Mouse (Mus musculus) macrophage (primary cell): ENCODE measurements around the gene Slc47a1. TPM values are rescaled to one million over a fixed set of nuclear protein-coding genes. Genes with fewer than 3 reads are reported as not detected.
"Not testable (repeated sequence)": the region's sequence is repeated elsewhere in the genome, so short reads cannot be mapped to it uniquely, and the experiment has no call there.

Experiments
- H3K27ac ChIP-seq: fragments of 350-480 bp; formaldehyde crosslinking; 2 replicates; pipeline ENCODE4 v1.9.0; 2021
- H3K36me3 ChIP-seq: fragments of 350-480 bp; formaldehyde crosslinking; 2 replicates; pipeline ENCODE4 v1.9.0; 2021; ENCODE audit errors: inconsistent target
- H3K4me3 ChIP-seq: fragments of 350-480 bp; formaldehyde crosslinking; 2 replicates; pipeline ENCODE4 v1.9.0; 2021; ENCODE audit errors: inconsistent target
- H3K79me2 ChIP-seq: fragments of 350-480 bp; formaldehyde crosslinking; 2 replicates; pipeline ENCODE4 v1.9.0; 2021; ENCODE audit errors: inconsistent target
- WGBS: methylation state at CpG from one replicate; pipeline ENCODE4 v1.1.7; 2026; ENCODE audit warnings: inconsistent platforms; ENCODE audit not compliant: missing documents; 5-methylcytosine and 5-hydroxymethylcytosine counted together
- polyA plus RNA-seq: library from polyadenylated mRNA; stranded (reverse); fragments of 250-400 nt; gene quantifications from 3 replicates; pipeline ENCODE4 v1.2.4, GENCODE M21; 2018; ENCODE audit warnings: inconsistent platforms

Slc47a1 gene
- polyA plus RNA-seq, 1 experiment from 2014 or later, result not detected

GRCm38 (mm10) chr11:61400681-61401346 lies 22.7 kb upstream of the Slc47a1 start:
- Histone ChIP-seq H3K4me3 (no peak overlapping the region), H3K27ac (no peak overlapping the region), H3K36me3 (no peaks in the 10 kb centered on the region), H3K79me2 (no peaks in the 10 kb centered on the region)
- WGBS, result 91% methylated on average over 8 of the region's 8 CpGs

DNA sequence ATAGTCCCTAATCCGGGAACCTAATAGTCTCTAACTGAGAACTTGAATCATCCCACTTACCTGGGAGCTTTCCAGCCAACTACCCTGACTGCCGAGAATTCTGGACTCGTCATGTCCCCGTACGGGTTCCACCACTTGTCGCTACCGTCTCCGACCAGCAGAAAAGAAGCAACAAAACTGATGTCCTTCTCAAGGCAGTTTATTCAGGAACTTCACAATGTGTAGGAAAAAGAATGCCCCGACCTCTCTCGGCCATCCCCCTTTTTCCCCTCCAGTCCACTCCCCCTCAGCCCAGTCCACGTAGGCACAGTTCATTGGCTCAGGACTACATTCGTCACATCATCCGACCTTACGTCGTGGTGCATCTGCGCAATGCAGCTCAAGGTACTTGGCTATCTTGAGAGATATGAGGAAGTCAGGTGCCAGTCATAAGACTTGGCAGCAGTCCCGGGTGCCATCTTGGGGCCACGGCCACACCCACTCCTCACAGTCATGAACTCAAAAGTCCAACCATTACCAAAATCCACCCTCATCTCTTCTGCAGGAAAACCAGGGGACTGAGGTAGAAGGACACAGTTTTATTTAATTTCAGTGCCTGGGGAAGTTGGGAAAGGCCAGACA lies 19.4 kb upstream of the Slc47a1 start:
- H3K4me3 ChIP-seq, H3K79me2 ChIP-seq, H3K36me3 ChIP-seq, H3K27ac ChIP-seq: not testable (repeated sequence)
- WGBS, result 95% methylated on average over 16 of the region's 18 CpGs

GRCm38 (mm10) chr11:61388936-61389335 lies 10.8 kb upstream of the Slc47a1 start:
- Histone ChIP-seq H3K79me2 (no peaks in the 10 kb centered on the region), H3K4me3 (no peak overlapping the region), H3K27ac (no peak overlapping the region), H3K36me3 (no peaks in the 10 kb centered on the region)
- 72% methylated on average over 4 of the region's 4 CpGs for WGBS

DNA sequence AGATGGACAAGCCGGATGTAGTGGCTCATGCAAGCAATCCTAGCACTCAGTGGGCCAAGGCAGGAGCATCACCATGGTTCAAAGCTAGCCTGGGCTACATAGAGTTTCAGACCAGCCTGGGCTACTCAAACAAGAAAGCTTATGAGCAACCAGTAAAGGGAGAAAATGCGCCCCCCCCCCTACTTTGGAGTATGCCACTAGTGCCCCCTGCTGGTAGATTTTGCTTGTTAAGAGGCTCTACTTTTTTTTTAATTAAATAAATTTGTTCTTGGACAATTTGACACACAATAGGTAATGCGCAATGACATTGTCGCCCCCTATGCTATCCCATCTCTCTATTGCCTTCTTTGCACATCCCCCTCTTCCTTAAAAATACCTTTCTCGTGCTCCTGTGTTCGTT lies 9.9 kb upstream of the Slc47a1 start:
- H3K36me3 ChIP-seq, result no peaks in the 10 kb centered on the region
- H3K27ac ChIP-seq, result no peak overlapping the region
- H3K79me2 ChIP-seq, result no peaks in the 10 kb centered on the region
- H3K4me3 ChIP-seq, result no peak overlapping the region
- WGBS, result 59% methylated on average over 6 of the region's 6 CpGs

DNA sequence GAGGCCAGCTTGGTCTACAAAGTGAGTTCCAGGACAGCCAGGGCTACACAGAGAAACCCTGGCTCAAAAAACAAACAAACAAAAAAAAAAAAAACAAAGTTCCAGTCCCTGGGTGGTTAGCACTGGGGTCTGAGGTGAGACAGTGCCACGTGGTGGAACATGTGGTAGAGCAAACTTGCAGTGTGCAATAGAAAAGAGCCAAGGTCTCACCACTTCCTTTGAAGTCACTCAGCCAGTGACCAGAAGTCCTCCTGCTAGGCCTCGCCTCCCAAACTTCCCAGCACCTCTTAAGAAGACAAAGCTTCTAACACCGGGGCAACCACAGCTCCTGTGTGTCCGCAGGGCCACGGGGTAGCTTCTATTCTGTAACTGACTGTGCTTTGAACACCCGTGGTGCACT lies 9.1 kb upstream of the Slc47a1 start:
- WGBS, result 68% methylated on average over 6 of the region's 6 CpGs
- Histone ChIP-seq H3K79me2 (no peaks in the 10 kb centered on the region), H3K36me3 (no peaks in the 10 kb centered on the region), H3K4me3 (no peak overlapping the region), H3K27ac (no peak overlapping the region)

DNA sequence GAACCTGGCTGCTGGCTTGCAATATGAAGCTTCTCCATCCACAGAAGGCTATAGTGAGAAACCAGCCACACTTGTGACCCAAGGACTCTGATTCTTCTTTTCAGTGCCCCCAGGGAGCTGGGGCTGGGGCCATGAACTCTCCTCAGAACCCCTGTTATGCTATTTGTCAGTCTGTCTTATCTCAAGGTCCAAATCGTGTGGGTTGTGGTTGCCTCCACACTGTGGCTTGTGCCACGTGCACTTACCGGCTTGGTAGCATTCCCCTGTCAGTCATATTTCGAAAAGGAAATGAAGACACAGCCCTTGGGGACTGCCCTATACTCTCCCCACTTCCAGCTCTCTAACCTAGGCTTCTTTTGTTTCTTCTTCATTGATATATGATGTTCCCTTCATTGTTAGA lies 7.6 kb upstream of the Slc47a1 start:
- 9% methylated on average over 4 of the region's 4 CpGs for WGBS

GRCm38 (mm10) chr11:61381272-61381671 lies 3.1 kb upstream of the Slc47a1 start:
- Histone ChIP-seq H3K4me3 (no peak overlapping the region), H3K79me2 (no peaks in the 10 kb centered on the region), H3K36me3 (no peaks in the 10 kb centered on the region), H3K27ac (no peak overlapping the region)
- 58% methylated on average over 1 of the region's 1 CpGs for WGBS

More for the DNA sequence above, 7.6 kb upstream of the Slc47a1 start:
- Histone ChIP-seq H3K4me3 (no peak overlapping the region), H3K79me2 (no peaks in the 10 kb centered on the region), H3K27ac (no peak overlapping the region), H3K36me3 (no peaks in the 10 kb centered on the region)

GRCm38 (mm10) chr11:61378651-61379050 lies 506 bp upstream of the Slc47a1 start:
- no peak overlapping the region for H3K4me3 ChIP-seq
- 76% methylated on average over 4 of the region's 4 CpGs for WGBS
- no peaks in the 10 kb centered on the region for H3K36me3 ChIP-seq
- H3K27ac ChIP-seq, result no peak overlapping the region
- no peaks in the 10 kb centered on the region for H3K79me2 ChIP-seq

DNA sequence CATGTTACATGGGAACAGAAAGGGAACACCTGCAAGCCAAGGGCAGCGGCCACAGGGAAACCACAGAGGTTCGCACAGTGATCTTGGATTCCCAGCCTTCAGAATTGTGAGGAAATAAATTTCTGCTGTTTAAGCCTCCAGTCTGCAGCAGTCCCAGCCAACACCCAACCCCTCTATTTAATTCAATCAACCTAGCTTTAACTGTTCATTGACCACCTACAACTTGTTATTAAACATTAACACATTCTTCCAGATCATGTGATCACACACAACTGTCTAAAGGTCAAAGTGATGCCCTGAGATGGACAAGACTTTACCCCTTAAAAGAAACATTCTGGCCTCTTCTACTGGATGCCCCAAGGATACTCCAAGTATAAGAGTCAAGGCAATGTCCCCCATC lies 9.5 kb downstream of the Slc47a1 start:
- no peaks in the 10 kb centered on the region for H3K36me3 ChIP-seq
- no peak overlapping the region for H3K27ac ChIP-seq
- H3K79me2 ChIP-seq, result no peaks in the 10 kb centered on the region
- 96% methylated on average over 2 of the region's 2 CpGs for WGBS
- H3K4me3 ChIP-seq, result no peak overlapping the region

DNA sequence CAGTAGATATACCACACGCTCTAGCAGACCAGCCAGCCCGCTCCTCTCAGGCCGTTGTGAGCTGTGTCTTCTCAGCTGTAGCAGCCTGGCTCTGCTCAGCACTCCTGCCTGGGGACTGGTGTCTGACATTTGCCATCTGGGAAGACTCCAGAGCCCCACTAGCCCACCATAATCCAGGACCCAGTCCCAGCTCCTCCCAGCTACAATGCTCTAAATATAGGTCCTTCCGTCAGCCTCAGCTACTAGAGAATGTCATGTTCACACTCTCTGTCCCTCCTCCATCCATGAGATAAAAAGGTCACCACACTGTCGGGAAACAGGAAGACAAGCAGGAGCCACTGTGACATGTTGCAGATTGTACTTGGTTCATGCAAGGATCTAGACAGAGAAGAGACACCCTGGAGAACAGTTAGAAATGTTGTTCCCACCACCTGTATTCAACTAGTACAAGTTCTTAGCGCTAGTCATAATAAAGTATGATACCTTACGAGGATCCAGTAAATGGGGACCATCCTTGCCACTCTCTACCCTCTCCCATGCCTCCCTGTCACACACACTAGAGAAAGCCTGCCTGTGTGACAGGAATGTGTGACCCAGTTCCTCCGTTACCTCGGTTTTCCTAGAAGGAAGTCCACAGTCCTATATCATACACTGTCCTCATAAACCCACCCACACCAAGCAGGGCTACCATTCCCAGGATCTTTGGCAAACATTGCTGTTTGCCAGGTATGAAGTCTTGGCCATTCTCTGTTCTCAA lies 11.4 kb downstream of the Slc47a1 start:
- H3K79me2 ChIP-seq, result no peaks in the 10 kb centered on the region
- H3K4me3 ChIP-seq, result no peak overlapping the region
- H3K36me3 ChIP-seq, result no peaks in the 10 kb centered on the region
- no peak overlapping the region for H3K27ac ChIP-seq
- WGBS, result 79% methylated on average over 9 of the region's 9 CpGs

DNA sequence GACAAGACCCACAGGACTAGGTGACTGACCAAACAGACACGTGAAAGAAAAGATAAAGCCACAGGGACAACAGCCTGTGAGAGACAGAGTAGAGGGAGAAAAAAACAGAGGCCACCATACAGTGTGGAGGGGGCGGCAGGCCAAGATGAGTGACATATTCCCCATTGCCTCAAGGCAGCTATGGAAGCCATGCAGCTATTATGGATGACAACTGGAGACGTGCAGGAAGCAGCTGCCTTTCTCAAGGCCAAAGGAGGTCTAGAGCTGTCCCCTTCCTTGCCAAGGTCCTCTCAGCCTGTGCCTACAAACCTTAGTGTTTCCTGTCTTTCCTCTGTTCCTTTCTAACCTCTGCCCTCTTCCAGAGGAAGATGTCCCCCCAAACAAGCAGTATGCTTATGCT lies 12.2 kb downstream of the Slc47a1 start:
- H3K4me3 ChIP-seq, result no peak overlapping the region
- 69% methylated on average over 3 of the region's 3 CpGs for WGBS
- H3K27ac ChIP-seq, result no peak overlapping the region
- H3K79me2 ChIP-seq, result no peaks in the 10 kb centered on the region
- no peaks in the 10 kb centered on the region for H3K36me3 ChIP-seq

GRCm38 (mm10) chr11:61364096-61364495 lies 14.0 kb downstream of the Slc47a1 start:
- H3K36me3 ChIP-seq, result no peaks in the 10 kb centered on the region
- no peak overlapping the region for H3K27ac ChIP-seq
- WGBS, result 90% methylated on average over 6 of the region's 6 CpGs
- H3K4me3 ChIP-seq, result no peak overlapping the region
- no peaks in the 10 kb centered on the region for H3K79me2 ChIP-seq

GRCm38 (mm10) chr11:61361515-61362190 lies 16.5 kb downstream of the Slc47a1 start:
- WGBS, result 94% methylated on average over 11 of the region's 11 CpGs
- no peaks in the 10 kb centered on the region for H3K36me3 ChIP-seq

DNA sequence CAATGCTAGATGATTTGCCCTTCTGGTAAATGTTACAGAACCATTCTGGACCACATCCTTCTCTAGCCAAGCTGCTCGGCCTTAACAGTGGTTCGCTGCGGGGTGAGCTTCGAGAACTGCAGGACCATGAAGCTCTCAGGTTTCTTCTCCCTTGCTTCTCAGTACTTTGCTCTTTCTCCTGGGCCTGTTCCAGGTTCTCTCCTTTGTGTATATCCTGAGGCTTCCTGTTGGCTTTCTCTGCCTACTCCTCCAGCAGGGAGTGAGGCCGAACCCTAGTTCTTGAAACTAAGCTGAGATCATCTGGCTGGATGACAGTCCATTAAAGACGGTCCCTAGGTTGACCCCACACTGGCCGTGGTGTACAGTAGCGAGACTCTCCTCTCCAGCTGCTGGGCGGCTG lies 21.5 kb downstream of the Slc47a1 start:
- 85% methylated on average over 9 of the region's 9 CpGs for WGBS
- Histone ChIP-seq H3K79me2 (no peaks in the 10 kb centered on the region), H3K36me3 (no peaks in the 10 kb centered on the region), H3K4me3 (no peak overlapping the region), H3K27ac (no peak overlapping the region)

More at GRCm38 (mm10) chr11:61361515-61362190, 16.5 kb downstream of the Slc47a1 start:
- Histone ChIP-seq H3K79me2 (no peaks in the 10 kb centered on the region), H3K27ac (no peak overlapping the region), H3K4me3 (no peak overlapping the region)

- no peaks in the 10 kb centered on the region for H3K79me2 ChIP-seq
- H3K4me3 ChIP-seq, result no peak overlapping the region
- H3K36me3 ChIP-seq, result no peaks in the 10 kb centered on the region
- WGBS, result 89% methylated on average over 6 of the region's 6 CpGs
- H3K27ac ChIP-seq, result no peak overlapping the region
These were observed 22.0 kb downstream of the Slc47a1 start for GRCm38 (mm10) chr11:61356111-61356510.
